Mouse (Mus musculus) intestine, postnatal 0 days (tissue): Measurements from ENCODE around the gene Amhr2. TPM values are rescaled to one million over a fixed set of nuclear protein-coding genes. Genes with fewer than 3 reads are reported as not detected.

Experiments used
- ATAC-seq: fragments of 200-750 bp; cut with Nextera tagmentation; 2 replicates; pipeline ENCODE4 v1.8.0; 2017; ENCODE audit warnings: mild to moderate bottlenecking, moderate TSS enrichment, moderate library complexity
- H3K27ac ChIP-seq: fragments of 300-500 bp; sonication (generic); 2 replicates; pipeline ENCODE4 v1.5.1; 2014; ENCODE audit warnings: mild to moderate bottlenecking, low read depth, low read length, moderate library complexity
- H3K27me3 ChIP-seq: fragments of 300-500 bp; sonication (generic); replicated peaks from 2 replicates; pipeline ENCODE4 v1.6.1; 2014; ENCODE audit warnings: low read length, mixed read lengths; ENCODE audit not compliant: control insufficient read depth, insufficient read depth
- H3K36me3 ChIP-seq: fragments of 300-500 bp; sonication (generic); 2 replicates; pipeline ENCODE4 v1.6.1; 2014; ENCODE audit warnings: mild to moderate bottlenecking, moderate library complexity; ENCODE audit not compliant: control insufficient read depth, insufficient read depth
- H3K4me1 ChIP-seq: fragments of 300-500 bp; sonication (generic); replicated peaks from 2 replicates; pipeline ENCODE4 v1.6.1; 2014; ENCODE audit warnings: antibody characterized with exemption, low read length, mixed read lengths; ENCODE audit not compliant: control insufficient read depth, insufficient read depth
- H3K4me2 ChIP-seq: fragments of 300-500 bp; sonication (generic); replicated peaks from 2 replicates; pipeline ENCODE4 v1.6.1; 2014; ENCODE audit warnings: low read depth, mild to moderate bottlenecking, moderate library complexity
- H3K4me3 ChIP-seq: fragments of 300-500 bp; sonication (generic); 2 replicates; pipeline ENCODE4 v1.5.1; 2014; ENCODE audit warnings: low read depth, low read length
- H3K9ac ChIP-seq: fragments of 300-500 bp; sonication (generic); 2 replicates; pipeline ENCODE4 v1.6.1; 2014; ENCODE audit warnings: mild to moderate bottlenecking, low read depth, low read length
- H3K9me3 ChIP-seq: fragments of 300-500 bp; sonication (generic); 2 replicates; pipeline ENCODE4 v1.6.1; 2016; ENCODE audit warnings: mixed run types; ENCODE audit not compliant: control insufficient read depth
- CTCF ChIP-seq: sonication (generic); IDR thresholded peaks from 2 replicates; pipeline ENCODE4 v1.5.1; 2016; ENCODE audit warnings: low read depth, mild to moderate bottlenecking, control low read depth, antibody characterized with exemption, moderate library complexity
- WGBS: fragments of 180-500 bp; shearing (Covaris S2); extraction: QIAGEN DNeasy Blood & Tissue Kit; methylation state at CpG from one replicate; pipeline ENCODE4 v1.1.7; 2014; 5-methylcytosine and 5-hydroxymethylcytosine counted together
- polyA plus RNA-seq: library from polyadenylated mRNA; unstranded; fragments of >200 nt; fragmentation: Nextera tagmentation; extraction: Ambion mirVana; gene quantifications from 2 replicates; pipeline ENCODE4 v1.2.1, GENCODE M21; 2015

Gene Amhr2
- polyA plus RNA-seq = 0.35 and 0.50 TPM in 2 replicates

GRCm38 (mm10) chr15:102445146-102445545 lies at the start of gene Amhr2:
Gene Amhr2 (plus strand): TSS chr15:102445367.
- no peaks in the 10 kb centered on the region for H3K36me3 ChIP-seq
- no peak within 1 kb of the TSS; the same call in 1 of the 2 replicates for H3K9ac ChIP-seq
- no peak for ATAC-seq

DNA sequence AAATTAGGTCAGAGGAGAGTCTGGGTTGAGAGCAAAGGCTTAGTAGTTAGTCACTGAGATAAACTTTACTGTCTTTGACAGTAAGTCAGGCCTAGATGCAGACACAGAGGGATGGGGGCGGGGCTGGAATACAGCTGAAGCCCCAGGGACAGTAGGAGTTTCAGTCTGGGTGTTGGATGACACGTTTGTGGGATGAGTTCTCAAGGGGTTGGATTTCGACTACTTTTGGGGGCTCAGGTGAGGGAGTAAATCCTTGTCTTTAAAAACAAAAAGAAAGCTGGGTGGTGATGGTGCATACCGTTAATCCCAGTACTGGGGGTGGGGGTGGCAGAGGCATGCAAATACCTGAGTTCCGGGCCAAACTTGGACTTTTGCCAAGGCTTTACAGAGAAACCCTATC lies 46.5 kb upstream of the Amhr2 start:
- Histone ChIP-seq H3K4me1 (peaks cover 17% of the 10 kb centered on the region), H3K4me2 (peak overlapping the region; percentile 74), H3K27ac (peak overlapping the region; percentile 95; the same call in 1 of the 2 replicates), H3K27me3 (no peaks in the 10 kb centered on the region), H3K9me3 (no peaks in the 10 kb centered on the region), H3K36me3 (no peaks in the 10 kb centered on the region), H3K9ac (no peak overlapping the region), H3K4me3 (peak overlapping the region; percentile 44)
- ATAC-seq = no peak
- TF ChIP-seq CTCF = no peak
- 31% methylated on average over 5 of the region's 5 CpGs for WGBS

More at GRCm38 (mm10) chr15:102445146-102445545, at the start of gene Amhr2:
- Histone ChIP-seq H3K27me3 (no peaks in the 10 kb centered on the region), H3K4me2 (no peak within 1 kb of the TSS), H3K9me3 (no peaks in the 10 kb centered on the region), H3K4me1 (no peaks in the 10 kb centered on the region), H3K27ac (no peak within 1 kb of the TSS), H3K4me3 (no peak within 1 kb of the TSS)
- TF ChIP-seq CTCF = no peak
- WGBS = 69% methylated on average over 8 of the region's 8 CpGs

- ATAC-seq = peak; percentile 82
- no peaks in the 10 kb centered on the region for H3K36me3 ChIP-seq
- 1% methylated on average over 34 of the region's 34 CpGs for WGBS
- TF ChIP-seq CTCF = no peak
- peak overlapping the region; percentile 71 for H3K9ac ChIP-seq
- H3K9me3 ChIP-seq = no peaks in the 10 kb centered on the region
- H3K4me2 ChIP-seq = peak overlapping the region; percentile 74
- peaks cover 14% of the 10 kb centered on the region for H3K4me1 ChIP-seq
- H3K27ac ChIP-seq = peak overlapping the region; percentile 95
- peak overlapping the region; percentile 44 for H3K4me3 ChIP-seq
- no peaks in the 10 kb centered on the region for H3K27me3 ChIP-seq
These were observed 45.6 kb upstream of the Amhr2 start for GRCm38 (mm10) chr15:102399229-102400221.

GRCm38 (mm10) chr15:102400476-102401045 lies 44.6 kb upstream of the Amhr2 start:
- no peaks in the 10 kb centered on the region for H3K27me3 ChIP-seq
- 83% methylated on average over 10 of the region's 10 CpGs for WGBS
- no peak overlapping the region for H3K9ac ChIP-seq
- peak overlapping the region; percentile 95; the same call in 1 of the 2 replicates for H3K27ac ChIP-seq
- no peak for ATAC-seq
- H3K36me3 ChIP-seq = no peaks in the 10 kb centered on the region
- peaks cover 14% of the 10 kb centered on the region for H3K4me1 ChIP-seq
- H3K4me3 ChIP-seq = no peak overlapping the region; the same call in 1 of the 2 replicates
- no peak for TF ChIP-seq CTCF
- no peaks in the 10 kb centered on the region for H3K9me3 ChIP-seq
- H3K4me2 ChIP-seq = peak overlapping the region; percentile 74

GRCm38 (mm10) chr15:102401278-102401677 lies 43.9 kb upstream of the Amhr2 start:
- H3K27me3 ChIP-seq = no peaks in the 10 kb centered on the region
- H3K4me3 ChIP-seq = no peak overlapping the region
- TF ChIP-seq CTCF = no peak
- no peak for ATAC-seq
- H3K4me2 ChIP-seq = no peak overlapping the region
- peaks cover 12% of the 10 kb centered on the region for H3K4me1 ChIP-seq
- no peaks in the 10 kb centered on the region for H3K9me3 ChIP-seq
- no peak overlapping the region for H3K27ac ChIP-seq
- no peaks in the 10 kb centered on the region; the same call in 1 of the 2 replicates for H3K36me3 ChIP-seq
- H3K9ac ChIP-seq = no peak overlapping the region
- WGBS = 92% methylated on average over 2 of the region's 2 CpGs

- 91% methylated on average over 3 of the region's 3 CpGs for WGBS
- Histone ChIP-seq H3K4me2 (no peak overlapping the region), H3K9ac (no peak overlapping the region), H3K36me3 (no peaks in the 10 kb centered on the region; the same call in 1 of the 2 replicates), H3K4me3 (no peak overlapping the region), H3K9me3 (no peaks in the 10 kb centered on the region), H3K27ac (no peak overlapping the region), H3K27me3 (no peaks in the 10 kb centered on the region), H3K4me1 (peaks cover 12% of the 10 kb centered on the region)
- TF ChIP-seq CTCF = no peak
- no peak for ATAC-seq
These were observed 43.0 kb upstream of the Amhr2 start for GRCm38 (mm10) chr15:102402210-102402609.
